Mouse (Mus musculus) ovary, postnatal 14 days (tissue): ENCODE measurements at regions not wholly inside any gene's neighbourhood (a gene's known extent, or its start where the extent isn't known, plus 50 kb on each side); places are given as distances from the start of the nearest gene placed in this dataset.

Source experiments
- DNase-seq: peaks from one replicate; pipeline ENCODE4 v3.0.0; 2022; ENCODE audit warnings: low spot score

- no peak for DNase-seq
Observed at GRCm38 (mm10) chr15:42768396-42768795, 2634.2 kb downstream of the 9330182O14Rik start.

- DNase-seq = no peak
Observed at GRCm38 (mm10) chr15:42779903-42780302, 2645.7 kb downstream of the 9330182O14Rik start.

GRCm38 (mm10) chr15:42801217-42801616 lies 2667.1 kb downstream of the 9330182O14Rik start:
- no peak for DNase-seq

DNA sequence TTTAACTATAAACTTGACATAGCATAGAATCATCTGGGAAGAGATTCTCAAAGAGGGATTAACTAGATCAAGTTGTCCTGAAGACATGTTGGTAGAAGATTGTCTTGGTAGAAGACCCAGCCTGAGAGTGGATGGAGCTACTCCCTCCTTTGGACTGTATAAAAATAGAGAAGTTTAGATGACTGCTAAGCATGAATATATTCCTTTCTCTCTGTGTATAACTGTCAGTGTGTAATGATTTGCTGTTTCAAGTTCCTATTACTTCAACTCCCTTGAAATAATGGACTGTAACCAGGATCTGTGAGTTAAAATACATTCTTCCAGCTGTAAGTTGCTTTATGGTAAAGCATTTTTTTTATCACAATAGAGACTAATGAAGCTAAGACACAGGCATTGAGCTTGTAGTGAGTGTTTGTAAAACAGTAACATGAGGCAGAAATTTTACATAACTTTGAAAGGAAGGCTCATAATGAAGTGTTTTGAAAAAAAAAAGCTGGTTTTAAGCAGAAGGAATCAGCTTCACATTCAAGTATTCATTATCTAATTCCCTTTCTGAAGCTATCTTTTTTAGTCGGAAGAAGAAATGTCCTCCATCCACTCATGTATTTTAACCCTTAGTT lies 2676.8 kb downstream of the 9330182O14Rik start:
- DNase-seq = no peak

GRCm38 (mm10) chr15:42815026-42815724 lies 2681.0 kb downstream of the 9330182O14Rik start:
- no peak for DNase-seq

DNA sequence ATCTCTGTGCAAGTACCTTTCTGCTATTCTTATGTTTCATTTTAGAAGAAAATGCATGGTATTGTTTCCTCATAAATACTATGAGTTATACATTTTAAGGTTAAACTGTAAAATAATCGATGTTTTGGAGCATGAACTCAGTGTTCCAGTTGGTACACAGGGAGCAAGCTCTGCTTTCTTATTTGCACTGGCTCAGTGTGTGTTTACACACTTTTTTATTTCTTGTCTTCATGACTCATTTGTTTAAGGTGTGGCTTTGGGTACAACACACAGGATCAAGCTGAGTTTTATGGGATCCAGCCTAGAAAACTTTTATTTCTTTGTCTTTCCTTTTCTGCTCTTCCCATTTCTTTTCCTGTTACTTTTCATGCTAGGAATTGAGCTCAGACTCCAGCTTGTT lies 2704.7 kb downstream of the 9330182O14Rik start:
- DNase-seq = no peak

DNA sequence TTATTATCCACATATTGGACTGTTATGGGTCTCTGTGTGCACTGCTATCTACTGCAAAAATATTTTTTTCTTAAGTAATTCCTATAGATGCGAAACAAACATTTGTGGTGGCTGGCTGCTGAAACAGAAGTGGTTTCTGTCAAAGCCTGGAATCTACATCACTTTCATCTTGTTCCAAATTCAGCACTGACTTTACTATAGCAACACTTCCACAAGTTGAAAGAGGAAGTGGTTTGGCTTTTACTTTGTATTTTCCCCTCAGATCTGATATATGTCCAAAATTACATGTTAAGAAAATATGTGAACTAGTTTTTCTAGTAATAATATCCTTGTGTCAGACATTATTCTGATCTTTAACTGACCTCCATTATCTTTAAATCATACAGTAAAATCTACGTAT lies 2715.8 kb downstream of the 9330182O14Rik start:
- DNase-seq = no peak

DNA sequence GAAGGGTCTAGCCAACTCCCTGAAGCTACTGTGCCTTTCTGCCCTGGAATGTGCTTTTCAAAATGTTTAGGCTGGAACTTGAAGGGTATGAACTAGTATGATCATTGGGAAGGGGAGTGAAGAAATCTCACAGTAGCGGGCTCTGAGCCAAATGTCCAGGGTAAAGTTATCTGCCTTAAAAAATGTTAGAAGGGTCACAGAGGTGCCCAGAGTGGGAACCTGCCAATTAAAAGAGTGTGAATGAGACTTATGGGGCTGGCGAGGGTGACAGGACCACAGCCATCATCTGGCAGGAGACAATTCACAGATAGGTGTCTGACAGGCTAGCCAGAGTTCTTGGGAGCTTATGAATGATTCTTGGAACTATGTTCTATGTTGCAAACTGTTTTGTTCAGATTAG lies 2738.3 kb downstream of the 9330182O14Rik start:
- no peak for DNase-seq

DNA sequence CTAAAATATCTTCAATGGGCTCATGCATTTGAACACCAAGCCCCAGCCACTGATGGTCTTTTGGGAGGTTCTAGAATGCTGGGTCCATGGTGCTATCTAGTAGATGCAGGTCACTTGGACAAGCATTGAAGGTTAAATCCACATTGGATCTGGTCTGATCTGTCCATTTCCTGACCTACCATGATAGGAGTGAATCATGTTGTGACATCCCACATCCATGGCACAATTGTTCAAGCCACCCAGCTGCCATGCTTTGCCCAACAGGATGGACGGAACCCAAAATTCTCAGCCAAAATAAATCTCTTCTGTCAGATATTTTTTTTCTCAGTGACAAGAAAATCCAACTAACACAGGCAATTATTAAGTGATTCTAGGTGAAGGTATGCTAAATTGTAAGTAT lies 2760.4 kb downstream of the 9330182O14Rik start:
- no peak for DNase-seq

DNA sequence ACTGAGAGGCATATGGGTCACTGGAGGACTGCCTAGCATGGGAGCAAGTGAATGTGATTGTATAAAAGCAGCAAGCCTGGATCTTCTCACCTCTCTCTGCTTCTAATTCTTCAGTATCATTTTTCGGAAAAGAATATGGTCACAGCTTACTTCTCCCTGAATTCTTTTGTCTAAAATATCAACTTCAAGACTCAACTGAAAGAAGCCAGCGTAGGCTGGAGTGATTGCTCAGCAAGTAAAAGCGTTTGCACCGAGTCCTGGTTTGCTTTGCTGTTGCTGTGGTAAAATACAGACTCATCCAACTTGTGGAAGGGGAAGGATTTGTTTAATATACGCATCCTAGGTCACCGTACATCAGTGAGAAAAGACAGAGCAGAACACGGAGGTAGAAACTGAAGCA lies 2765.9 kb downstream of the 9330182O14Rik start:
- DNase-seq = no peak

DNA sequence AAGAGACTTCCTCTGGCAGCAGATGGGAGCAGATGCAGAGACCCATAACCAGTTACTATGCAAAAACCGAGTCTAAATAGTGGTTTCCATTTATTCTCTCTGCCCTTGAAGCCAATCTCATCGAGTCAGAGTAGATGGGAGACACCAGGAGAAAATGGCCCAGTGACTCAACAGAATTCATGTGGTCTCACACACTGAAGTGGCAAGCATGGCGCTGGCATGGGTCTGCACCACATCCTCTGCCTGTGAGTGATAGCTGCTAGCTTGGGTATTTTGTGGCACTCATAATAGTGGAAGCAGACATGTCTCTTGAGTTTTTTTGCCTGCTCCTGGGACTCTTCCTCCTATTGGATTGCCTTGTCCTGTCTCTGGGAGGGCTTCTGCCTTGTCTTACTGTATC lies 2767.6 kb downstream of the 9330182O14Rik start:
- DNase-seq = no peak

- no peak for DNase-seq
Observed at GRCm38 (mm10) chr15:42911357-42911756, 2777.2 kb downstream of the 9330182O14Rik start.

GRCm38 (mm10) chr15:42912880-42913279 lies 2778.7 kb downstream of the 9330182O14Rik start:
- no peak for DNase-seq

- DNase-seq = no peak
Observed at GRCm38 (mm10) chr15:42913285-42913684, 2779.1 kb downstream of the 9330182O14Rik start.

- peak; percentile 65 for DNase-seq
Observed at GRCm38 (mm10) chr15:42914099-42914498, 2779.9 kb downstream of the 9330182O14Rik start.

DNA sequence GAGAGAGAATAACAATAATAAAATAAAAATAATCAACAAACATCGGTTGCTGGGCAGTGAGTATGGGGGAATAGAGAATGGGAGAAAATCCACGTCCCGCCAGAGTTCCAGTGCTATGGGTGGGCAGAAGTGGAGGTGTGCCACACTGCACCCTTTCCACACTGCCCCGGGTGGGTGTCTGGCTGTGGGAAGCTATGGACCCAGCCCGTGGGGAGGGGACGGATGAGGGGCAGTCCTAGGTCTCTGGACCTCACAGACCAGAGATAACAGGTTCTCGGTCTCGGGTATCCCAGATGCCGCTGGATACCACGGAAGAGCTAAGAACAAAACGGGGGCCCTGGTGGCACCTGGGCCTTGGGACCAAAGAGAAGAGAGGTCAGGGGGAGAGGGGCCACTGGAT lies 2781.0 kb downstream of the 9330182O14Rik start:
- no peak for DNase-seq

GRCm38 (mm10) chr15:42921618-42922017 lies 2787.5 kb downstream of the 9330182O14Rik start:
- DNase-seq = no peak

- DNase-seq = no peak
Observed at GRCm38 (mm10) chr15:42928331-42928730, 2794.2 kb downstream of the 9330182O14Rik start.

GRCm38 (mm10) chr15:42944610-42945009 lies 2810.4 kb downstream of the 9330182O14Rik start:
- DNase-seq = no peak

- DNase-seq = no peak
Observed at GRCm38 (mm10) chr15:42955167-42955566, 2821.0 kb downstream of the 9330182O14Rik start.

GRCm38 (mm10) chr15:42962747-42963338 lies 2828.7 kb downstream of the 9330182O14Rik start:
- peak; percentile 62 for DNase-seq

- no peak for DNase-seq
Observed at GRCm38 (mm10) chr15:42965314-42965713, 2831.1 kb downstream of the 9330182O14Rik start.
